Mouse (Mus musculus): Measurements from ENCODE around the gene 2310061I04Rik.
"Not testable (repeated sequence)": the region's sequence is repeated elsewhere in the genome, so short reads cannot be mapped to it uniquely, and the experiment has no call there.

Gene 2310061I04Rik
- long read RNA-seq, experiment 1, transcript 2310061I04Rik-204 (6 exons, 1,293 nt), result major isoform, 10 of 18 reads
- long read RNA-seq, experiment 1, partial matches to known transcripts, result 3 of 18 reads
- long read RNA-seq, experiment 1, other reads (novel, unspliced or antisense), result 3 of 18 reads
- long read RNA-seq, experiment 2, transcript 2310061I04Rik-204 (6 exons, 1,293 nt), result major isoform, 14 of 20 reads
- long read RNA-seq, experiment 2, partial matches to known transcripts, result 3 of 20 reads
- long read RNA-seq, experiment 2, other reads (novel, unspliced or antisense), result 1 of 20 reads

DNA sequence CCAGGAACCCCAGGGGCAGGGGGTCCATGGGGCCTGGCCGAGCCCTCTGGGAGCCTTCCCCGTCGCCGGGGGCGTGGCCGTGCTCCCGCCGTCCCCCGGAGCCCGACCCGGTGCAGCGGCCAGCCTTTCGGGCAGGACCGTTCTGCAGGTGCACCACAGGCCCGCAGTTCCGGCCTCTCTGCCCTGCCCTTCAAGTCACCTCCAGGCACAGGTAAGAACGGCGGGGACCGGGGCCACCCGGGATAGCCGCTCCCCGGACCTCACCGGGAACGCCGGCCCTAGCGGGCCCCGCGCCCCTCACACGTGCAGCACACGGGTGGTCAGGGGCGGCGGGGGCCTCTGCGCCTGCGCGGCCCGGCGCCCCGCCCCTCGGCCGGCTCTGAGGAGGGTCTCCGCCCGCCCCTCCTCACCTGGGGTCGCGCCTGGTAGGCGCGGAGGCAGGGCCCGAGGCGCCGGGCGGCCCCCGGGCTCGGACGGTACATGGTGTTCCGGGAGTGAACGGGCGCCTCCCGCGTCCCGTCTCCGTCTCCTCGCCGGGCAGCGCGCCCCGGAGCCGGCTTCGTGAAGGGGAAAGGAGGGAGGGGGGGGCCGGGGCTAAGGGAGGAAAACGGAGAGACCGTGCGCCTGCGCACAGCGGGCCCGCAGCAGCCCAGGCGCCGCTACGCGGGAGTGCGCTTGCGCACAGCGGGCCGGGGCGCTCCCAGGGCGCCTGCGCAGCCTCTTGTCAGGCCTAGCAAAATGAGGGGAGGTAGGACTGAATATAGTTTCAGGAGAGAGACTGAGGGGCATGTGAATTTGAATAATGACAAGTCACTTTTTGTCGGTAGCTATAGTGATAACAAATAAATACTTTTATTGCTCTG is at the start of gene 2310061I04Rik:
2310061I04Rik (minus strand) TSS at position 651 of the 863 bp plus-strand sequence.
- intact Hi-C loops (cut with DNase I), result no loop called here

DNA sequence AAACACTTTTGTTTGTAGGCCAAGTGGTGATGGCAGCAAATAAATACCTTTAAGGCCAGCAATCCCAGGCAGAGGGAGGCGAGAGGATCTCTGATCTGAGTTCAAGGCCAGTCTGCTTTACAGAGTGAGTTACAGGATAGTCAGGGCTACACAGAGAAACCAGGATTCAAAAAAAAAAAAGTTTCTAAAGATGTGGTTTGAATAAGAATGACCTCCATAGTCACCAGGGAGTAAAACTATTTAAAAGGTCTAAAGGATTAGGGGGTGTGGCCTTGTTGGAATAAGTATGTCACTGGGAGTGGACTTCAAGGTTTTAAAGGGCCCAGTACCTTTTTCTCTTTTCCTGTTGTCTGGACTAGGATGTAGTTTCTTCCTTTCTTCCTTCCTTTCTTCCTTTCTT is 42.7 kb upstream of the 2310061I04Rik start:
- intact Hi-C loops (cut with DNase I), result loop anchor here (2.0 kb wide), 1 partner anchor 53 kb away; no protein-coding TSS in a partner anchor

DNA sequence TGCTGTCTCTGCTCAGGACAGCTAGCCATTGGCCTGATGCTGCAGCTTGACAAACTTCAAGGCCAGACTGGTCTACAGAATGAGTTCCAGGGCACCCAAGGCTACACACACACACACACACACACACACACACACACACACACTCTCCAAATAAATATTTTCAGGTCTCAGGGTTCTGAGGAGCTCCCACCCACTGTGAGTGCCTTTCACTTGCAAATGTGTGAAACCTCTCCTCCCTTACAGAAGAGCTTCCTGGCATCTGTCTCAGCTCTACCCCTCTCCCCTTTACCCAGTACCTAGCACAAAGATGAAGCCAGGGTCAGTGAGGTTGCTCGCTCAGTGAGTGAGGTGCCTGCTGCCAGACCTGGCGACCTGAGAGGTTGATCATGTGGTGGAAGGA is 41.9 kb upstream of the 2310061I04Rik start:
- intact Hi-C loops (cut with DNase I), result loop anchor here (2.0 kb wide), 1 partner anchor 54 kb away; no protein-coding TSS in a partner anchor

DNA sequence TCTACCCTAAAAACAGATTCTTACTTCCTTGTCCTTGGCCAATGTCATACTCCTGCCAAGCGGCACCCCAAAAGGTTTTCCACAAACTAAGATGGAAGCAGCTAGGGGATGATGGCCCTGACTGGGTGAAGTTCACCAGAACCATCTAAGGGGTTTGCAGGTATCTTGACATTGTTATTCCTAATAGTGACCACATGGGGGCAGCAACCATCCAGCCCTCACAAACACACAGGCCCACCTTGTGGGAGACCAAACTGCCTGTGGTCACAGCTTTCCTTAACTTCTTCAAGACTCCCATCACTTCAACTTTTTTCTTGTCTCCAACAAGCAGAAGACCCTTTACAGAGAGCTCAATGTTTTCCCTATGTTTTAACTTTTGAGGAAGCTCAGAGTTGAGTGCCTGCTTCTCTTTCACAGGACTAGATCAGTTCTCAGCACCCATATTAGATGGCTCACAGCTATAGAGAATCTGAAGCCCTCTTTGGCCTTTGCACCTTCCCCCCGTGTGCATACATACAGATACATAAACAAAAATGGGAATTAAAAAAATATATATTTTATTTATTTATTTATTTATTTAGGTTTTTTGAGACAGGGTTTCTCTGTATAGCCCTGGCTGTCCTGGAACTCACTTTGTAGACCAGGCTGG is 40.6 kb upstream of the 2310061I04Rik start:
- intact Hi-C loops (cut with DNase I), result loop anchor here (2.0 kb wide), 1 partner anchor 55 kb away; no protein-coding TSS in a partner anchor

DNA sequence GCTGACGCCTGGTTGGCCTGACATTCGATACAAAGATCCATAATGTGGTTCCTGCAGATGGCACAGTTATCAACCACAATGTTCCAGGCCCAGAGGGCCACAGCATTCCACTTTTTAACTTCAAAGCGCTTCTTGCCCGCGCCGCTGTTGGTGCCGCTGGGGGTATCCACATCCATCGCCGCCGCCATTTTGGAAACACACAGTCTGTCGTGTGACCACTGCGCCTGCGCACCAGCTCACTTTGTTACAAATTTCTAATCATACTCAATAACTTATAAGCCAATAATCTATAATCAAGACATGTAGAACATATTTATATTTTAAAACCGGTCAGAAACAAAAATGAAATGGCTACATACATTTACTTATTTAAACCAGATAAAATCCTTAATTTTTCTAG is 38.5 kb upstream of the 2310061I04Rik start:
- intact Hi-C loops (cut with DNase I), result not testable (repeated sequence)

DNA sequence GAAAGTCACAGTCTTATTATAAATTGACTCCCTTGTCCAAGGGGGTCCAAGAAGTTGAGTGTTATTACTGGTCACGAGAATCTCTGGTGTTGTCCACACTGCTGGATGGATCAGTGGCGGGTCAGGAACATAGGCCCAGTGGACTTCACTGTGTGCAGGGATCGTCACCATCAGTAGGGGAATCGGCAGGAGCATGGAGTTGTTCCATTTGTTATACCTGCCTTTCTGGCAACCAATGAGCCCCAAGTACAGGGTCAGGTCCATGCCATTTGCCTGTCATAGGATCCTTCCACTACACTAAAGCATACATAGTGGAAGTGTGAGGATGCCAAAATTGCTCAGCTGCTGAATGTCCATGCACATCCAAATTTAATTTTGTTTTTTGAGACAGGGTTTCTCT is 35.4 kb upstream of the 2310061I04Rik start:
- intact Hi-C loops (cut with DNase I), result no loop called here

DNA sequence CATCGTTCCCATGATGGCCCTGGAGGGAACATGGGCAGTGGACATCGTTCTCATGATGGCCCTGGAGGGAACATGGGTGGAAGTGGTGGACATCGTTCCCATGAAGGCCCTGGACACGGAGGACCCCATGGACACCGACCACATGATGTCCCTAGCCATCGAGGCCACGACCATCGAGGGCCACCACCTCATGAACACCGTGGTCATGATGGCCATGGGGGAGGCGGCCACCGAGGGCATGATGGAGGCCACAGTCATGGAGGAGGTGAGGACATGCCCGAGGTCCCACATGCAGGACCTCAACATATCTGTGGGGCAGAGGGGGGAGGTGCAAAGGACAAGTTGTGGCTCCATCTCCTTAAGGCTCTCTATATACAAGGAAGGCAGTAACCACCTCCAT is 33.4 kb upstream of the 2310061I04Rik start:
- intact Hi-C loops (cut with DNase I), result no loop called here

DNA sequence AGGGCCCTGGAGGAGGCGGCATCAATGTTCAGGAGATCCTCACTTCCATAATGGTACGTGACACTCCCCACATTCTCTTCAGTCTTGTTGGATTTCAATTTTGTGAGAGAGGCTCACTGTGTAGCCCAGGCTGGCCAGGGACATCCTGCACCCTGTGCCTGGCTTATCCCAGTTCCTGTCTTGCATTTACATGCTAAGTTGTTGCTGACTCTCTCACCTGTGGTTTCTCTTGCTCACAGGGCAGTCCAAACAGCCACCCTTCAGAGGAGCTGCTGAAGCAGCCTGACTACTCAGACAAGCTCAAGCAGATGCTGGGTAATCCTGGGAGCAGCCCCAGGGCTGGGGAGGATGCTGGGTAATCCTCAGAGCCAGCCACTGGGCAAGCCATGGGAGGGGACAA is 32.3 kb upstream of the 2310061I04Rik start:
- intact Hi-C loops (cut with DNase I), result no loop called here

DNA sequence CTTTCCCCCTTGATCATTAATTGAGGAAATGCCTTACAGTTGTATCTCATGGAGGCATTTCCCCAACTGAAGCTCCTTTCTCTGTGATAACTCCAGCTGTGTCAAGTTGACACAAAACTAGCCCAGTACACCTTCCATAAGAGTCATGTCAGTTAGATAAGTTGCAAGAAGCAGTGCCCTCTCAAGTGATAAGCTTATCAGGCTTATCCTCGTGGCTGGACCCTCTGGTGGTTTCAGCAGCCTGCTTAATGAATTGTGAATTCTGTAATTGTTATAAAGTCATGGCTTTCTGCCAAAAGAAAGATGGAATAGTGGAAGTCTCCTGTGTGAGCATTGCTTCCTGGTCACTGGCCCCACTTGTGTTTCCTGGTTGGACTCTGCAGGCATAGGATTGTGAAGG is 30.2 kb upstream of the 2310061I04Rik start:
- intact Hi-C loops (cut with DNase I), result no loop called here

DNA sequence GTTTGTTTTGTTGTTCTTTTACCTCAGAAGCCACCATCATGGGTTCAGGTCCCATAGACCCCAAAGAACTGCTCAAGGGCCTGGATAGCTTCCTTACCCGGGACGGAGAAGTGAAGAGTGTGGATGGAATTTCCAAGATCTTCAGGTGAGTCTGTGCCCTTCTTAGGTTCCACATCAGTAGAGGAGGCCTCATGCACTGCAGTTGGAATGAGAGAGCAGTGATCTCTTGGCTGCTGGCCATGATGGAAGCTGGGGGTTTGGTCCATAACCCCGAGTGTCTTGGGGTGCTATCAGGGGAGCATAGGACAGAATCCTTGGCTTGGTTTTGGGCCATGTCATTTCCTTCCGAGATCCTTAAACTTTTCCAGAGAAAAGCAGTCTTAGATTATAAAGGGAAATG is 26.1 kb upstream of the 2310061I04Rik start:
- intact Hi-C loops (cut with DNase I), result loop anchor here (5.0 kb wide), 1 partner anchor 54 kb away; the partner anchor contains the start of gene Gnl1

DNA sequence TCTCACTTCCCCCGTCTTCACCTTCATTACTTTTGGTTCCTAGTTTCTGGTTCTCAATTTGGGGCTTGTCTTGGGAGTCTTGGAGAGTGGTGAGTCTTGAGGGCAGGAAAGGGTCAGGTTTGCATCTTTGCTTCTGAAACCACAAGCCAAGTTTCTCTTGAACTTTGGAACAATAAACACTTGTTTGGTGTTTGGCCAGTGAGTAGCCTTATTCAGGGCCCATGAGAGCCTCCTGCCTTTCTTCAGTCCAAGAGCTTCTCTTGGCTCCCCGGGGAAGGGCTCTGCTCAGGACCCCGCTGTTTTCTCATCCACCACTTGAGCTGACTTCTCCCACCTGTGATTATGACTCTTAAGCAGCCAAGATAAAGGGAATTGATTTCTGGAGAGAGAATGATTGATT is 25.3 kb upstream of the 2310061I04Rik start:
- intact Hi-C loops (cut with DNase I), result loop anchor here (5.0 kb wide), 1 partner anchor 55 kb away; the partner anchor contains the start of gene Gnl1

DNA sequence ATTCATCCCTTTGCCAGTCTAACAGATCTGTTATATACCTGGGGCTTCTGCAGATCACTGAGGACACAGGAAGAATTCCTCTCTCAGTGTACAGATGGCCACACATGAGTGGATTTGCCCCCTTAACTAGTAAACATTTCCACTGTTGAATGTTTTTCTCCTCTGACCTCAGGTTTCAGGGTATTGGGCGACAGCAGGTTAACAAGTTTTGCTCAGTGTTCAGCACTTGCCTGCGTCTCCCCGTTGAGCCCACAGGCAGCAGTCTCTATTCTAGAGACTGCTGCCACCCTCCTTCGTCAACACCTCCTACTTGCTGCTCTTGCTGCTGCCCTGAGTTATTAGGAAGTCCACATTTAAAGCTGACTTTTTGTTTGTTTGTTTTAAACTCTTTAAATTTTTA is 24.5 kb upstream of the 2310061I04Rik start:
- intact Hi-C loops (cut with DNase I), result loop anchor here (5.0 kb wide), 1 partner anchor 56 kb away; the partner anchor contains the start of gene Gnl1

DNA sequence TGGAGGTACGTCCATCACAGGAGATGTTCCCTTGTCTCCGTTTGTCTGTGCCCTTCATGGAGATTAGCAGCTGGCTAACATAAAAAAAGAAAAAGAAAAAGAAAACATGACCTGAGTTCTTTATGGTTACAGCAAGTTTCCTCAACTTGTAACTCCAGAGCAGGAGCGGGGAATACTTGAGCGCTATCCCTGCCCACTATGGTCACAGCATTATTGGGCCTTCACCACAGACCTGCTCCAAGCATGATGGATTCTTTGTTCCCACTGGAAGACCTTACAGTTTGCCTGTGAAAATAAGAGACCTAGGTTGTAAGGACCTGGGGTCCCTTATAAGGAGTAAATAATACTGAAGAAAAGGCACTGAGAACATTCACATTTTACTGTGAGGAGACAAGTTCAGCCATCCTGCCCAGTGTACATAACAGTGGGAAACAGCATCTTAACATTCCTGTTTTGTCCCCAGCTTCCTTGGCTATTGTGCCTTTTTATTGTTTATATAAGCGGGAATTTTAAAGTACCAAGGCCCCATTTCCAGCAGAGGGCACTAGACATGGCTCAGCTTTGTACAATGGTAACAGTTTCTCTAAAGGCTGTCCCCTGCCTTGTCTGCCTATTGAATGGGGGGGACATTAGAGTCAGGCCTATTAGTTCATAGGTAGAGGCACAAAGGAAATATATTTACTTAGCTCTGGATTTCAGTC is 23.8 kb upstream of the 2310061I04Rik start:
- intact Hi-C loops (cut with DNase I), result loop anchor here (5.0 kb wide), 1 partner anchor 56 kb away; the partner anchor contains the start of gene Gnl1

DNA sequence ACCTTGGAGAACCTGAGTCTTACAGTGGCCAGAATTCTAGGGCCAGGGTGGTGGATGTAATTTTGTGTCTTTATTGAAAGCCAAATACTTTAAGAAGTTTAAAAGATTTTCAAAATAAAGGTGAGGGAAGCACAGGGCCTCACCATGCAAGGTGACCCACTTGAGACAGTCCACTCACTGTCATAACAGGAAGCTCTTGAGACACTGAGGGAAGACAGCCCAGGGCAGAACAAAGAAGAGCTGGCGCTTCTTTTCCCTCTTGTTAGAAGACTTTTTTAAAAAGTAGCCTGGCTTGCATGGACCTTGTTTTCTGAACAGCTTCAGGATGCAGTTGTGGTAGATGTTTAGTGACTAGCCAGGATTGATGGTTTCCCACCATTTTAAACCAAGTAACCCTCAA is 23.2 kb upstream of the 2310061I04Rik start:
- intact Hi-C loops (cut with DNase I), result loop anchor here (5.0 kb wide), 1 partner anchor 57 kb away; the partner anchor contains the start of gene Gnl1

DNA sequence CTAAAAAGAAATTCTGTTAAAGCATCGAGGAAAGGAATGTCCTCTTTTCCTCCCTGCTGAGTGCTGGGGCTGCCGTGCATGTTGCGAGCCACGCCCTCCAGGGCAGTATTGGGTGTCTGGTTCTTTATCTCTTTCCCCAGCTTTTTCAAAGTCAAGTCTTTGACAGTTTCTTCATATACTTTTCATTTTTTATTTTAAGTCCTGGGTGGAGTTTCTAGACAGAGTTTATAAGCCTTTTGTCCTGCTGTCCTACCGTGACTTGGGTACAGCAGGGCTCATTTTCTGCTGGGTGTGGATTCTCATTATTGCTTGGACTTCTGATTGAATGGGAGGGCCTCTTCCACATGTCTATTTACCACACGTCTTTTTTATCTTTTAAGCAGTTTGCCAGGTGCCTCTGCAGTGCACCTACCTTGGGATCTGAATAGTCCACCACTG is 22.7 kb upstream of the 2310061I04Rik start:
- intact Hi-C loops (cut with DNase I), result loop anchor here (5.0 kb wide), 1 partner anchor 57 kb away; the partner anchor contains the start of gene Gnl1

DNA sequence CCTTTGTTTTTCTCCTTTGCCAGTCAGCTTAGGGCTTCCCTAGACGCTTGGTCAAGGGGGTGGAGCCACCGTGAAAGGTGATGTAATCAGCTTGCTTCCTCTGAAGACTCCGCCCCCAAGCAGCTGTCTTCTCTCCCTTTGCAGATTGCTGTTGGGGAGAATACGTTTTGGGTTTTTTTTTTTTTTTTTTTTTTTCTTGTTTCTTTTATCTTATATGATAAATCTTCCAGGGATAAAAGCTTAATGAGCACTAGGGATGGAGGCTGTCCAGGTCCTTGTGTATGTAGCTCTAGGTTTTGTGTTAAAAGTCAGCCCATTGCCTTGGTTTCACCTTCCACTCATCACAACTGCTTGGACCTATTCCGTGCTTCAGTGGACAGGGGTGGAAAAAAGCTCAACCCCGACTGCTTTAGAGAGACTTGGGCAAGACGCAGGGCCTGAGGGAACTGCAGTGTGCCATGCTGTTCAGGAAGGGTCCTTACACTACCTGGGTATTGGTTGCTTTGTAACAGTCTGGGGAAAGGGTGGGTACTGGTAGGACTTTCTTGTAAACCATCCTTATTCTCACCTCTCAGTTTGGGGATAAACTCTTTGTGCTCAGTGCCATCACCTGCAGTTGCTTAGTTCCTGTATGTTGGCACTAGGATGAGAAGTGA is 22.0 kb upstream of the 2310061I04Rik start:
- intact Hi-C loops (cut with DNase I), result no loop called here

DNA sequence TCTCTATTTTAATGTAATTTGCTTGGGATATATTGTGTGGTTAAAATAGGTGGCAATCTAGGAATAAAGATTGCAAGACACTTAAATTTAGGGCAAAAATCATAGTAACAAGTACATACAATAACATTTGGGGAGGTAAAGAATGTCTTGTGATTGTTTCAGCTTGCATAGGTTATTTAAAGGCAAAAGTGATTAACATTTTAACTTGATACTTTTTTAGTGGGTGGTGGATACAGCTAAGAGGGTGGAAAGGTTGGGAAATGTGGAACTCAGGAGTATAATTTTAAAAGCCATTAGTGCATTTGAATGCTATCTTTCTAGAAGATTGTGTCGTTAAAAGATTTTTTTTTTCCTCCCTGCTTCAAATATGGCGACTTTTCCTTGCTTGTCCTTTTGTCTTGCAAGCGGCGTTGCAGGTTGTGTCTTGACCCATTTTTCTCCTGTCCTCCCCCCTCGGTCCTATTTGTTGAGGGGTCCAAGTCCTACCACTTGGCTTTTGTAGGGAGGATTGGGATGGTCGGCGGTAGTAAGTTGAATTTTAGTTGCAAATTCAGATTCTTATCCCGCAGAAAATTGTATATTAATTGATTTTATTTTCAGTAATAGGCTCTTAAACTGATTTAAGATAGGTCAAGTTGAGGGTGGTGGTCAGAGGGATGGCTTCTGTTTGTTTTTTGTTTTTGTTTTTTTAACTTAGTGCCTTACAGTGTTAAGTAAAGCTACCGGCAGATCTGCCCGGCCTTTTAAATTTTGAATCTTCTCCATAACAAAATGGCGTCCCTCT is 21.2 kb upstream of the 2310061I04Rik start:
- intact Hi-C loops (cut with DNase I), result no loop called here

DNA sequence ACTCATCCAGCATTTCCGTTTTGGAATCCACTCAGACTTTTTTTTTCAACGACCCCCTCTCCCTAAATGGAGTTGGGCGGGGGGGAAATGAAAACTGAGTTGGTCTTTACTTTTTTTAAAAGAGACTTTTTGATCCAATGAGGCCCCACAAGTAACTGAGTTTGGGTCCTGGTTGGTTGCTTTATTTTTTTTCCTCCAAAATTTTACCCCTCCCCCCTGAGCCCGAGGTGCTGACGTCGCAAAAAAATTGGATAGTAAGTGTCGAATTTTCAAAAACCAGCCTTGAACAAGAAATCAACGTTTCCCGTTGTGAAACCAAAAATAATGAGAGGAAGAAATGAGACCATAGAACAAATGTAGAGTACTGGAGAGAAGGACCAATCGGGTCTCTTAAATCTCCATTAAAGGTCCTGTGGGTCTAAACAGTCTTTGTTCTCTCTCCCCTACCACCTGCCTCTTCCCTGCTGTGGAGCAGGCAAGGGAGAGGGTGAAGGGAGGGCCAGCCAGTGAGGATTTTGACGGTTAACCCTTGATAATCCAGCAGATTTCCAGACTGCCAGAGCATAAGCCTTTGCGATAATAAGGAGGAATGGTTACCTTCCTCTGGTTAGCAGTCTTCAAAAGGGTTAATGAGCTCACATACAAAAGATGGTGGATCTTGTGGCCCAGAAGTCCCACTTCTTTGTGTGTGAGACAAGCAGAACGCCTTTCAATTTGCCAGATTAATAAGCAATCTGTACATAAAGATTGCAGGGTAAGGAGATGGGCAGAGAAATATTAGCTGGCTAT is 20.4 kb upstream of the 2310061I04Rik start:
- intact Hi-C loops (cut with DNase I), result no loop called here

DNA sequence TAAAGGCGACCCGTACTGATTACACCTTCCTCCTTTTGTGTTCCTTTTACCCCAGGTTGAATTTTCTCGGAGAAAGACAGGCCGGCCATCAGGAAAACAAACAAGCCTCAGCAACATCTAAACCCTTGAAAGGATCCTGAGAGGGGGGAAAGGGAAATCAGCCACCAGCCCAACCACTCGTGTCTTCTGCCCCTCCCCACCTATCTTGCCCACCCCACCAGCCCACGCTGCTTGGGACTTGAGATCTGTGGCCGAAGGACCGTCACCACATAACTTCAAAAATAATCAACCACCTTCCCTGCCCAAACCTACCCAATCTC is 19.9 kb upstream of the 2310061I04Rik start:
- intact Hi-C loops (cut with DNase I), result no loop called here

All from adrenal gland (tissue).